Mouse (Mus musculus): ENCODE measurements around the gene Bcr. TPM values are rescaled to one million over a fixed set of nuclear protein-coding genes. Genes with fewer than 3 reads are reported as not detected.

The Bcr gene
- polyA plus RNA-seq, 1 experiment from 2014 or later = 7.6 TPM

Other genes with a start within 250 kb of the Bcr start
- 12.2 and 12.7 TPM in 2 replicates for gene Gnaz, start 93.4 kb upstream of the Bcr start, polyA plus RNA-seq (2014; fragmentation: Nextera tagmentation; extraction: Ambion mirVana)
- not detected in 2 replicates for gene Rsph14, start 28.0 kb upstream of the Bcr start, polyA plus RNA-seq (2014; fragmentation: Nextera tagmentation; extraction: Ambion mirVana)
- gene Rab36, start 23.5 kb upstream of the Bcr start, polyA plus RNA-seq (2014; fragmentation: Nextera tagmentation; extraction: Ambion mirVana) = 4.9 and 6.2 TPM in 2 replicates
- gene Specc1l, start 151.5 kb downstream of the Bcr start, polyA plus RNA-seq (2014; fragmentation: Nextera tagmentation; extraction: Ambion mirVana) = 22.8 and 23.2 TPM in 2 replicates

All from midbrain, embryonic 11.5 days (tissue).